Mouse (Mus musculus) C2C12 (cell line): ENCODE measurements around the gene Itgb2.

Experiments
- CEBPB ChIP-seq: IDR thresholded peaks from one replicate; pipeline ENCODE4 v1.6.1; 2011; ENCODE audit warnings: low read depth, mild to moderate bottlenecking, control low read depth, moderate library complexity
- CTCF ChIP-seq: IDR thresholded peaks from one replicate; pipeline ENCODE4 v1.5.1; 2011; ENCODE audit not compliant: control insufficient read depth, insufficient read depth, insufficient read length
- FOSL1 ChIP-seq: IDR thresholded peaks from one replicate; pipeline ENCODE4 v1.8.0; 2011; ENCODE audit warnings: mild to moderate bottlenecking, low read length; ENCODE audit not compliant: poor library complexity, insufficient read depth, severe bottlenecking
- MAX ChIP-seq: IDR thresholded peaks from one replicate; pipeline ENCODE4 v1.6.1; 2011; ENCODE audit warnings: mild to moderate bottlenecking, control low read depth
- MYOD1 ChIP-seq: IDR thresholded peaks from one replicate; pipeline ENCODE4 v1.6.1; 2011; ENCODE audit warnings: low read depth; ENCODE audit not compliant: control insufficient read depth, insufficient read length
- MYOG ChIP-seq: IDR thresholded peaks from one replicate; pipeline ENCODE4 v1.6.1; 2011; ENCODE audit not compliant: control insufficient read depth, insufficient read length; ENCODE audit errors: extremely low read depth
- USF1 ChIP-seq: IDR thresholded peaks from one replicate; pipeline ENCODE4 v1.6.1; 2011; ENCODE audit warnings: low read depth, mild to moderate bottlenecking, control low read depth, moderate library complexity

- peak; percentile 94 for TF ChIP-seq MAX
- no peak for TF ChIP-seq CTCF
- TF ChIP-seq CEBPB, result no peak
- no peak for TF ChIP-seq MYOG
- TF ChIP-seq USF1, result peak; percentile 85
- TF ChIP-seq MYOD1, result no peak
- no peak for TF ChIP-seq FOSL1
Measured at GRCm38 (mm10) chr10:77605908-77606826, 76.1 kb downstream of the Itgb2 start, which contains the start of the genes Sumo3 and Gm49325.
